Mouse (Mus musculus) liver, embryonic 12.5 days (tissue): ENCODE measurements at regions not wholly inside any gene's neighbourhood (a gene's known extent, or its start where the extent isn't known, plus 50 kb on each side); places are given as distances from the start of the nearest gene placed in this dataset.
A peak's percentile ranks its signal among the peaks of the same experiment; 100 is the strongest.

Source experiments
- ATAC-seq: fragments of 200-750 bp; cut with Nextera tagmentation; 2 replicates; pipeline ENCODE4 v1.8.0; 2017; ENCODE audit warnings: moderate number of reproducible peaks, mild to moderate bottlenecking, moderate library complexity
- H3K27ac ChIP-seq: fragments of 300-500 bp; sonication (generic); 2 replicates; pipeline ENCODE4 v1.5.1; 2016; ENCODE audit warnings: mild to moderate bottlenecking
- H3K27me3 ChIP-seq: fragments of 300-500 bp; sonication (generic); replicated peaks from 2 replicates; pipeline ENCODE4 v1.6.1; 2016; ENCODE audit warnings: mild to moderate bottlenecking, moderate library complexity
- H3K36me3 ChIP-seq: fragments of 300-500 bp; sonication (generic); 2 replicates; pipeline ENCODE4 v1.6.1; 2016; ENCODE audit warnings: mild to moderate bottlenecking, moderate library complexity
- H3K4me1 ChIP-seq: fragments of 300-500 bp; sonication (generic); 2 replicates; pipeline ENCODE4 v1.6.1; 2016
- H3K4me2 ChIP-seq: fragments of 300-500 bp; sonication (generic); 2 replicates; pipeline ENCODE4 v1.6.1; 2016; ENCODE audit warnings: mild to moderate bottlenecking, moderate library complexity
- H3K4me3 ChIP-seq: fragments of 300-500 bp; sonication (generic); 2 replicates; pipeline ENCODE4 v1.5.1; 2016; ENCODE audit warnings: mild to moderate bottlenecking, moderate library complexity
- H3K9ac ChIP-seq: fragments of 300-500 bp; sonication (generic); 2 replicates; pipeline ENCODE4 v1.6.1; 2016; ENCODE audit warnings: mild to moderate bottlenecking, moderate library complexity
- H3K9me3 ChIP-seq: fragments of 300-500 bp; sonication (generic); replicated peaks from 2 replicates; pipeline ENCODE4 v1.6.1; 2016; ENCODE audit warnings: mild to moderate bottlenecking, moderate library complexity
- WGBS: fragments of 180-500 bp; shearing (Covaris S2); methylation state at CpG from one replicate; pipeline ENCODE4 v1.1.7; 2016; ENCODE audit not compliant: insufficient replicate concordance; 5-methylcytosine and 5-hydroxymethylcytosine counted together

- Histone ChIP-seq H3K4me3 (no peak overlapping the region), H3K9ac (no peak overlapping the region), H3K27me3 (no peaks in the 10 kb centered on the region; the same call in 1 of the 2 replicates), H3K4me1 (peaks cover 10% of the 10 kb centered on the region; the same call in 1 of the 2 replicates), H3K9me3 (no peaks in the 10 kb centered on the region), H3K27ac (no peak overlapping the region), H3K4me2 (no peak overlapping the region), H3K36me3 (no peaks in the 10 kb centered on the region)
- ATAC-seq = no peak
- WGBS = 72% methylated on average over 2 of the region's 2 CpGs
Measured at GRCm38 (mm10) chrX:11920231-11920630, 239.9 kb downstream of the Bcor start.

DNA sequence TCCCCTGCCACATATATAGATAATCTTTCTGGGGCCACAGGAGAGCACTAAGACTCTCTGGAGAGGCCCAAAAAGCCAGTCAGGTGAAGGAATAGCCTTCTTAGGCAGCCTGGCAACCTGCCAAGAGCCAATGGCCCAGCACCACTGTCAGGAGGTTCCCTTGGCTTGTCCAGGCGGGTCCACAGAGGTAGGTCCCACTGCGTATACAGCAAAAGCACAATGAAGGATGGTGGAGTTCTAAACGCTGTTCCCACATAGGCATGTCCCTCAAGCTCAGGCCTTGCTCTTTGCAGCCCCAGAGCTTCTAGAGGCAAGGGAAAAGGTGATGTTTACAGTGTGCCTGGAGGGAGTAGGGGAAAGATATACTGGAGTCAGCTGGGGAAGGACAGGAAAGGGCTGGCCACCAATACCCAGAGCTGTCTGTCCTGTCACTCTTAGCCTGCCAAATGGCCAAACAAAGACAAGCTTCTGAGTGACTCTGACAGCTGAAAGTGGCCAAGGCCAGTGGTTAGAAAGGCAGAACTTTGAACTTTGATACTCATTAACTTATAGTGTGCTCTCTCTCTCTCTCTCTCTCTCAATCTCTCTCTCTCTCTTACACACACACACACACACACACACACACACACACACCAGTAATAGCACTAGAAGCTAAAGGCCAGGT is 235.4 kb downstream of the Bcor start:
- Histone ChIP-seq H3K36me3 (no peaks in the 10 kb centered on the region), H3K27ac (no peak overlapping the region), H3K9me3 (no peaks in the 10 kb centered on the region), H3K4me3 (no peak overlapping the region), H3K9ac (no peak overlapping the region), H3K27me3 (no peaks in the 10 kb centered on the region; the same call in 1 of the 2 replicates), H3K4me1 (peaks cover under 1% of the 10 kb centered on the region; the same call in 1 of the 2 replicates), H3K4me2 (no peak overlapping the region)
- 0 out of 2 replicates have a peak, but pooled peaks have one; percentile 47 for ATAC-seq
- WGBS = 60% methylated on average over 3 of the region's 3 CpGs

GRCm38 (mm10) chrX:11926868-11927535 is 233.2 kb downstream of the Bcor start:
- H3K36me3 ChIP-seq = no peaks in the 10 kb centered on the region
- no peak overlapping the region for H3K9ac ChIP-seq
- WGBS = 51% methylated on average over 10 of the region's 10 CpGs
- no peak overlapping the region for H3K4me2 ChIP-seq
- no peak for ATAC-seq
- H3K27me3 ChIP-seq = 0 out of 2 replicates have a peak, but pooled peaks cover 8% of the 10 kb centered on the region
- H3K27ac ChIP-seq = no peak overlapping the region
- H3K4me3 ChIP-seq = no peak overlapping the region
- no peaks in the 10 kb centered on the region for H3K4me1 ChIP-seq
- H3K9me3 ChIP-seq = no peaks in the 10 kb centered on the region

DNA sequence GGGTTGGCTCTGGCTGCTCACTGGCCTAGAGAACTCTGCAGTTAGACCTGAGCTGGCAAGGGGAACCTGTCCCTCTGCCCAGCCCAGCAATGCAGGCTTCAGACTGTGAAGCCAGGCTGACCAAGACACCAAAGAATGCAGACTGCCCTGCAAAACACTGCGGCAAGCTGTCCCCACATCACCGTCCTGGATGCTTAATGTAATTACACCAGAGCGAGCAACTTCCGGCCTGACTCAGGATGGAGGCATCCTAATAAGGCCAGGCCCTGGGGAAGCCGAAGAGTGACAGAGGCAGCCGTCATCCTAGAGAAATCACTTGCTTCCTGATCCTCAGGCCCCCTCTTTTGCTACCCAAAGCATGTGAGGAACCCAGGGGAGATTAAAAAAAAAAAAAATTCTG is 230.7 kb downstream of the Bcor start:
- WGBS = 59% methylated on average over 6 of the region's 6 CpGs
- no peaks in the 10 kb centered on the region for H3K4me1 ChIP-seq
- H3K27me3 ChIP-seq = 0 out of 2 replicates have a peak, but pooled peaks cover 8% of the 10 kb centered on the region
- no peaks in the 10 kb centered on the region for H3K9me3 ChIP-seq
- H3K36me3 ChIP-seq = no peaks in the 10 kb centered on the region
- no peak overlapping the region for H3K27ac ChIP-seq
- no peak overlapping the region for H3K9ac ChIP-seq
- ATAC-seq = no peak
- H3K4me3 ChIP-seq = no peak overlapping the region
- no peak overlapping the region for H3K4me2 ChIP-seq

GRCm38 (mm10) chrX:11931432-11931831 is 228.7 kb downstream of the Bcor start:
- H3K4me1 ChIP-seq = no peaks in the 10 kb centered on the region
- ATAC-seq = no peak
- 50% methylated on average over 9 of the region's 9 CpGs for WGBS
- no peaks in the 10 kb centered on the region for H3K9me3 ChIP-seq
- peaks cover 8% of the 10 kb centered on the region; the same call in 1 of the 2 replicates for H3K27me3 ChIP-seq
- H3K36me3 ChIP-seq = no peaks in the 10 kb centered on the region
- H3K9ac ChIP-seq = no peak overlapping the region
- no peak overlapping the region for H3K4me2 ChIP-seq
- H3K27ac ChIP-seq = no peak overlapping the region
- no peak overlapping the region for H3K4me3 ChIP-seq

- H3K9me3 ChIP-seq = no peaks in the 10 kb centered on the region
- no peak overlapping the region for H3K27ac ChIP-seq
- H3K27me3 ChIP-seq = peaks cover 7% of the 10 kb centered on the region; the same call in 1 of the 2 replicates
- 61% methylated on average over 5 of the region's 5 CpGs for WGBS
- H3K4me3 ChIP-seq = no peak overlapping the region
- no peak overlapping the region for H3K9ac ChIP-seq
- no peak for ATAC-seq
- no peaks in the 10 kb centered on the region for H3K36me3 ChIP-seq
- H3K4me1 ChIP-seq = no peaks in the 10 kb centered on the region
- H3K4me2 ChIP-seq = no peak overlapping the region
Measured at GRCm38 (mm10) chrX:11935337-11935736, 224.8 kb downstream of the Bcor start.

GRCm38 (mm10) chrX:11940246-11940645 is 219.9 kb downstream of the Bcor start:
- Histone ChIP-seq H3K36me3 (no peaks in the 10 kb centered on the region), H3K27ac (no peak overlapping the region), H3K4me1 (no peaks in the 10 kb centered on the region), H3K9ac (no peak overlapping the region), H3K27me3 (peaks cover 16% of the 10 kb centered on the region; the same call in 1 of the 2 replicates), H3K9me3 (no peaks in the 10 kb centered on the region), H3K4me2 (no peak overlapping the region), H3K4me3 (no peak overlapping the region)
- no peak for ATAC-seq
- WGBS = 59% methylated on average over 2 of the region's 2 CpGs

- no peak for ATAC-seq
- 48% methylated on average over 10 of the region's 10 CpGs for WGBS
- peaks cover 16% of the 10 kb centered on the region; the same call in 1 of the 2 replicates for H3K27me3 ChIP-seq
Measured at GRCm38 (mm10) chrX:11943367-11943766, 216.8 kb downstream of the Bcor start.

DNA sequence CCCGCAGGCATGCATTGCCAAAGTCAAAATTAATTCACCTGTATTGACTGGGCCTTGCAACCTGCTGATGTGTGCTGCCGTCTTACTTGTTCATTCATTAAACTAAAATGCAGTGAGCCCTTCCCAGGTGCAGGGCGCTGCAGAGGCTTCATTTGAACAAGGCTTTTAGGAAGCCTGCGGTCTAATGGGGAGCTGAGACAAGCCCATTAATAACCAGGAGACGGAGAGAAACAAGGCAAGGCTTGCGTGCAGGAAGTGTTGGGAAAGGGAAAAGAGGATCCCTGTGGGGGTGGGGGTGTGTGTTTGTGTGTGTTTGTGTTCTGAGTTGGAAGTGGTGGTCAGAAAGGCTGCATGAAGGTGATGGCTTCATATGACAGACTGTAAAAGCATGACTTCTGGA is 215.6 kb downstream of the Bcor start:
- ATAC-seq = no peak
- Histone ChIP-seq H3K4me2 (no peak overlapping the region), H3K9ac (no peak overlapping the region), H3K9me3 (no peaks in the 10 kb centered on the region), H3K4me1 (no peaks in the 10 kb centered on the region), H3K27me3 (peaks cover 16% of the 10 kb centered on the region; the same call in 1 of the 2 replicates), H3K4me3 (no peak overlapping the region), H3K27ac (no peak overlapping the region), H3K36me3 (no peaks in the 10 kb centered on the region)
- WGBS = 46% methylated on average over 6 of the region's 6 CpGs

More at GRCm38 (mm10) chrX:11943367-11943766, 216.8 kb downstream of the Bcor start:
- Histone ChIP-seq H3K4me2 (no peak overlapping the region), H3K9ac (no peak overlapping the region), H3K4me3 (no peak overlapping the region), H3K9me3 (no peaks in the 10 kb centered on the region), H3K36me3 (no peaks in the 10 kb centered on the region), H3K27ac (no peak overlapping the region), H3K4me1 (no peaks in the 10 kb centered on the region)

DNA sequence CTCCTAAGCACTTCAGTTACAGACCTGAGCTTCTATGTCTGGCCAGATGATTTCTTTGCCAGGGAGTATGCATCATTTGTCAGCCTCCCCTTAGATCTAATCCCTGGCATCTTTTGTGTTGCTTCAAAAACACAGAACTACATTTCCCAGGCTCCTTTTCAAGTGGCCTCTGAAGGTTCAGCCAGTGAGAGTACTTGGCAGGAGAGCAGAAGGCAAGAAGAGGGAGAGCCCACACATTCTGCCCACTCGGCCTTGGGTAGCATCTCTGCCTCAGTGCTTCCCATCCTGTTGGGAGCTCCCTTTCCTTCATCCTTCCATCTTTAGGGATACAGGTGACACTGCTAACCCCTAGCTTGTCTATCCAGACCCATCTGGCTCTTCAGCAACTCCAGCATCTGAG is 214.9 kb downstream of the Bcor start:
- H3K27me3 ChIP-seq = peaks cover 16% of the 10 kb centered on the region; the same call in 1 of the 2 replicates
- no peaks in the 10 kb centered on the region for H3K4me1 ChIP-seq
- no peak for ATAC-seq

GRCm38 (mm10) chrX:11952193-11952592 is 208.0 kb downstream of the Bcor start:
- ATAC-seq = no peak
- no peaks in the 10 kb centered on the region for H3K36me3 ChIP-seq
- H3K27ac ChIP-seq = no peak overlapping the region
- H3K9ac ChIP-seq = no peak overlapping the region
- H3K4me1 ChIP-seq = 0 out of 2 replicates have a peak, but pooled peaks cover 9% of the 10 kb centered on the region
- no peak overlapping the region for H3K4me3 ChIP-seq
- no peak overlapping the region for H3K4me2 ChIP-seq
- 44% methylated on average over 2 of the region's 2 CpGs for WGBS
- peaks cover 4% of the 10 kb centered on the region; the same call in 1 of the 2 replicates for H3K27me3 ChIP-seq
- no peaks in the 10 kb centered on the region for H3K9me3 ChIP-seq

More for the DNA sequence above, 214.9 kb downstream of the Bcor start:
- WGBS = 50% methylated on average over 1 of the region's 1 CpGs
- no peak overlapping the region for H3K27ac ChIP-seq
- no peaks in the 10 kb centered on the region for H3K9me3 ChIP-seq
- no peak overlapping the region for H3K4me2 ChIP-seq
- H3K9ac ChIP-seq = no peak overlapping the region
- H3K4me3 ChIP-seq = no peak overlapping the region
- no peaks in the 10 kb centered on the region for H3K36me3 ChIP-seq

DNA sequence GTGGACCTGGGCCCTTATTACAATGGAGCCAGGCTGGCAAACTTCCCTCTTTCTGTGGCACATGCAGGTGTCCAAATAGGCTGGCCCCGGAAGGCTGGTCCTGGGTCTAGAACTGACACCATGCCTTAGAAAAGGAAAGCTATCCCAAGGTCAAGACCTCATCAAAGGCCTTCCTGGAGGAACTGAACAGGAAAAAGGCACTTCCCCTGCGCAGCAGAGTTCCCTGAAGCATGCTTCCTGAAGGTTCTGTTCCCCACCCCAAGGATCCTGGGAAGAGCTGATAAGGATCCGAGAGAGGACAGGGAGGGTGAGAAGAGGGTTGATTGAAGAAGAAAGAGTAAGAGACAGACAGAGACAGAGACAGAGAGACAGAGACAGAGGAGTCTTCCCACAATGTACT is 204.0 kb downstream of the Bcor start:
- H3K4me1 ChIP-seq = 0 out of 2 replicates have a peak, but pooled peaks cover 9% of the 10 kb centered on the region
- no peaks in the 10 kb centered on the region for H3K9me3 ChIP-seq
- H3K36me3 ChIP-seq = no peaks in the 10 kb centered on the region
- H3K9ac ChIP-seq = no peak overlapping the region
- 36% methylated on average over 3 of the region's 3 CpGs for WGBS
- H3K4me2 ChIP-seq = no peak overlapping the region
- no peak for ATAC-seq
- no peak overlapping the region for H3K27ac ChIP-seq
- H3K4me3 ChIP-seq = no peak overlapping the region
- peaks cover 8% of the 10 kb centered on the region; the same call in 1 of the 2 replicates for H3K27me3 ChIP-seq
